Mouse (Mus musculus) forebrain, embryonic 16.5 days (tissue): ENCODE measurements around the gene Timp2. TPM values are rescaled to one million over a fixed set of nuclear protein-coding genes. Genes with fewer than 3 reads are reported as not detected.

Experiments
- ATAC-seq: fragments of 200-750 bp; cut with Nextera tagmentation; 2 replicates; pipeline ENCODE4 v1.8.0; 2017; ENCODE audit warnings: mild to moderate bottlenecking, moderate library complexity
- H3K27ac ChIP-seq: fragments of 300-500 bp; sonication (generic); 2 replicates; pipeline ENCODE4 v1.5.1; 2014; ENCODE audit warnings: low read length, control low read depth
- H3K27me3 ChIP-seq: fragments of 300-500 bp; sonication (generic); replicated peaks from 2 replicates; pipeline ENCODE4 v1.6.1; 2014; ENCODE audit warnings: low read length; ENCODE audit not compliant: control insufficient read depth, insufficient read depth
- H3K36me3 ChIP-seq: fragments of 300-500 bp; sonication (generic); 2 replicates; pipeline ENCODE4 v1.6.1; 2014; ENCODE audit not compliant: control insufficient read depth, insufficient read depth
- H3K4me1 ChIP-seq: fragments of 300-500 bp; sonication (generic); replicated peaks from 2 replicates; pipeline ENCODE4 v1.6.1; 2014; ENCODE audit warnings: low read length; ENCODE audit not compliant: control insufficient read depth, insufficient read depth
- H3K4me2 ChIP-seq: fragments of 300-500 bp; sonication (generic); 2 replicates; pipeline ENCODE4 v1.6.1; 2014; ENCODE audit warnings: mild to moderate bottlenecking, low read length, control low read depth
- H3K4me3 ChIP-seq: fragments of 300-500 bp; sonication (generic); replicated peaks from 2 replicates; pipeline ENCODE4 v1.5.1; 2014; ENCODE audit warnings: mild to moderate bottlenecking, low read length, control low read depth
- H3K9ac ChIP-seq: fragments of 300-500 bp; sonication (generic); replicated peaks from 2 replicates; pipeline ENCODE4 v1.6.1; 2014; ENCODE audit warnings: low read depth, low read length, control low read depth
- H3K9me3 ChIP-seq: fragments of 300-500 bp; sonication (generic); 2 replicates; pipeline ENCODE4 v1.6.1; 2016; ENCODE audit warnings: low read length; ENCODE audit not compliant: control insufficient read depth
- WGBS: fragments of 180-500 bp; shearing (Covaris S2); extraction: QIAGEN DNeasy Blood & Tissue Kit; methylation state at CpG from one replicate; pipeline ENCODE4 v1.1.7; 2014; 5-methylcytosine and 5-hydroxymethylcytosine counted together
- polyA plus RNA-seq: library from polyadenylated mRNA; unstranded; fragments of >200 nt; fragmentation: Nextera tagmentation; extraction: Ambion mirVana; gene quantifications from 2 replicates; pipeline ENCODE4 v1.2.1, GENCODE M21; 2015

Timp2 gene
- polyA plus RNA-seq, 1 experiment from 2014 or later = 79.8 TPM

DNA sequence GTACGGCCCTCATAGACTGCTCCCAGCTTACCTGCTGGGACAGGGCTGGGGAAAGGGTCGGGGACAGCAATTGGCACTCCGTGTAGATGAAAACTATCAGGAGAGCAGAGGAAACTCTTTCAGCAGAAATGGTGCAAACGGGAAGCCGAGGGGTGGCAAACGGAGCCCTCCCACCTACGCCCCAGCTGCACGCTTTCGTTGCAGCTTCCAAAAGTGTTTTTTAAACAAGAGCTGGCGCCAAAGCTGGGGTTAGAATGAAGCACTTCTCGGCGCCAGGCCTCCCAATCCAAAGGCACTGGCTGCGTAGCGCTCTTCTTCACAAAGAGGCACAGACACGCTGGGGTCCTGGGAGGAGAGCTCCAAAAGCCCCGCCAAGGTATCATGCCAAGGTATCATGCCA, 24.8 kb downstream of the Timp2 start:
- no peak overlapping the region for H3K9ac ChIP-seq
- no peak overlapping the region for H3K27ac ChIP-seq
- no peaks in the 10 kb centered on the region for H3K9me3 ChIP-seq
- no peak overlapping the region for H3K4me2 ChIP-seq
- H3K4me1 ChIP-seq = peaks cover 25% of the 10 kb centered on the region
- H3K27me3 ChIP-seq = no peaks in the 10 kb centered on the region
- no peaks in the 10 kb centered on the region for H3K36me3 ChIP-seq
- WGBS = 91% methylated on average over 16 of the region's 16 CpGs
- ATAC-seq = no peak
- H3K4me3 ChIP-seq = no peak overlapping the region

DNA sequence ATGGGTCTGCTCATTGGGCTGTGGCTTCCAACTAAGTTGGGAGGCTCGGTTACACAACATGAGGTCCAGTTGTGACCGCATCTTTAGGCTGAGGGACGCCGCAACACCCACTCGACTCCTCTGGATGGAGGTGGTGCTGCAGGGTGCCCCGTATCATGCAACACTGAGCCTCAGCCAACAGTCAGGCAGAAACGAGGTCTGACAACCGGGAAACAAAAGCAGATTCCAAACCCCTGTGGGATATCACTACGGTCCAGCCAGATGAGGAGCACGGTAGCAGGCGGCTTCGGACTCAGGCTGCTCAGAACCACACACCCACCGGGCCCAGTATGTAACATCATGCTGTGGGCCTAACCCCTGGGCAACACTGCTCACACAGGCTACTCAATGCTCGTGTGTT, 25.2 kb downstream of the Timp2 start:
- Histone ChIP-seq H3K9ac (no peak overlapping the region), H3K4me3 (no peak overlapping the region), H3K36me3 (no peaks in the 10 kb centered on the region), H3K4me2 (no peak overlapping the region), H3K27me3 (no peaks in the 10 kb centered on the region), H3K4me1 (peaks cover 25% of the 10 kb centered on the region), H3K9me3 (no peaks in the 10 kb centered on the region), H3K27ac (no peak overlapping the region)
- WGBS = 92% methylated on average over 14 of the region's 14 CpGs
- ATAC-seq = no peak

DNA sequence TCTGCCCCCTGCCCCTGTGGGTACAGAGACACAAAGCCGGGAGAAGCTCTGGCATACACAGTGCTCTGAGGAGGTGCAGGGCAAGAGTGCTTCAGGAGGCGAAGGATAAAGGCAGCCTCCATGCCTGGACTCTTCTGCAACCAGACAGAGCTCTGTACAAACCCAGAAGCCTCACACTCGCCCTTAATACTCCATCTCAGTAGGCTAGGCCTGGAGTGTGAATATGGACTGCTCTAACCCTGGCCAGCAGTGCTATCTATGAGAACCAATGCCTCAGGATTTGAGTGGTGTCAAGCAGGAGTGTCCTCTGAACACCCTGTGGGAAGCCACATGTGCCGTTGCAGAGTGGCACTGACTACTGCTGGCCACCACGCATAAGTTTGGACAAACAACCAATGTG, 26.6 kb downstream of the Timp2 start:
- WGBS = 92% methylated on average over 5 of the region's 5 CpGs
- no peaks in the 10 kb centered on the region for H3K27me3 ChIP-seq
- no peak for ATAC-seq
- H3K9me3 ChIP-seq = no peaks in the 10 kb centered on the region
- no peak overlapping the region for H3K4me2 ChIP-seq
- no peak overlapping the region for H3K4me3 ChIP-seq
- H3K27ac ChIP-seq = no peak overlapping the region
- no peaks in the 10 kb centered on the region for H3K36me3 ChIP-seq
- H3K9ac ChIP-seq = no peak overlapping the region
- peaks cover 25% of the 10 kb centered on the region for H3K4me1 ChIP-seq

GRCm38 (mm10) chr11:118328511-118328910, 27.0 kb downstream of the Timp2 start:
- H3K36me3 ChIP-seq = no peaks in the 10 kb centered on the region
- 94% methylated on average over 6 of the region's 6 CpGs for WGBS
- H3K9me3 ChIP-seq = no peaks in the 10 kb centered on the region
- H3K9ac ChIP-seq = no peak overlapping the region
- peak overlapping the region; percentile 91 for H3K27ac ChIP-seq
- ATAC-seq = no peak
- no peaks in the 10 kb centered on the region for H3K27me3 ChIP-seq
- no peak overlapping the region for H3K4me3 ChIP-seq
- no peak overlapping the region for H3K4me2 ChIP-seq
- peaks cover 25% of the 10 kb centered on the region for H3K4me1 ChIP-seq

DNA sequence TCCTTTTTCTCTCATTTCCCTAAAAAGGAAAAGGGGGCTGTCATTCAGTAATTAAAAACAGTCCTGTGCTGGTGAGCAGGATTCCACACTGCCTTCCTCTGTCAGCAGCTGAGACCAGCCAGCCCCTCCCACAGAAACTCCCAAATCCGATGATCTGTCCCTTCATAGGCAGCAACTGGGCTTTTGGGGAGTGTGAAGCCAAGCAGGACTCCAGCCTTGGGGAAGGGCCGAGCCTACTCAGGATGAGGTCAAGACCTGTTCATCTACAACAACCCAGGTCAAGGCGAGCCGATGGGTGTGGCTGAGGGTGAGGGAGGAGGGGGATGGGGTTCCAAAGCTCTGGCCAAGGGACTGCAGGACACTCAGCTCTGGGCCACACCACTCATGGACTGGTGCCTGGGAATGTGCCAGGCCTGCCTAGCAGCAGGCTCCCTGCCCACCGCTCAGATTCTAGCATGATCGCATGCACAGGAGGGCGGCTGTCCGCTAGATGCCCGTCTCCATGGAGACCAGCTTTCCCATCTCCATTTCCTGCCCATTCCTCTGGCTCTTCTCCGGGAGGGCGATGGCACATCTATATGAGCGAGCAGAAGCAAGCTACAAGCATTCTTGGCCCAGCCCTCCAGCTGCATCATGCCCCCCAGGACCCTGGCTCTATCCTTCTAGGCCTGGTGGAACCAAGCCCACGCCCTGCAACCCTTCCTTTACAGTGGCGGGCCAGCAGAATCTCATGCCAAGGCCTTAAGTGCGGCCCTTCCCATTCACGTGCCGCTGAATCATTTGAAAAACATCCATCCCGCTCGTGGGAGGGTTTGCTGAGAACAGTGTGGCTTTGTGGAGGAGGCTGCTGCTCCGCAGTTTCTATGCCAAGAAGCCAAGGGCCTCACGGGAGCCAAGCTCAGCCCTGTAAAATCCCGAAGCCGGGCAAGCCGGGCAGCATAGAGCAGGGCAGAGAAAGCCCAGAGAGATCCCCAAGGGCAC, 28.3 kb downstream of the Timp2 start:
- H3K4me2 ChIP-seq = peak overlapping the region; percentile 22
- H3K9me3 ChIP-seq = no peaks in the 10 kb centered on the region
- peaks cover 25% of the 10 kb centered on the region for H3K4me1 ChIP-seq
- H3K27ac ChIP-seq = peak overlapping the region; percentile 91
- peak overlapping the region; percentile 46 for H3K9ac ChIP-seq
- no peaks in the 10 kb centered on the region for H3K36me3 ChIP-seq
- no peaks in the 10 kb centered on the region for H3K27me3 ChIP-seq
- peak; percentile 92 for ATAC-seq
- 44% methylated on average over 24 of the region's 24 CpGs for WGBS
- no peak overlapping the region for H3K4me3 ChIP-seq

- no peak overlapping the region for H3K4me2 ChIP-seq
- peaks cover 27% of the 10 kb centered on the region for H3K4me1 ChIP-seq
- no peak for ATAC-seq
- 95% methylated on average over 4 of the region's 4 CpGs for WGBS
- no peaks in the 10 kb centered on the region for H3K9me3 ChIP-seq
- H3K36me3 ChIP-seq = no peaks in the 10 kb centered on the region
- no peaks in the 10 kb centered on the region for H3K27me3 ChIP-seq
- no peak overlapping the region for H3K9ac ChIP-seq
- no peak overlapping the region for H3K4me3 ChIP-seq
- peak overlapping the region; percentile 91 for H3K27ac ChIP-seq
These were observed 29.0 kb downstream of the Timp2 start for GRCm38 (mm10) chr11:118326491-118326890.

DNA sequence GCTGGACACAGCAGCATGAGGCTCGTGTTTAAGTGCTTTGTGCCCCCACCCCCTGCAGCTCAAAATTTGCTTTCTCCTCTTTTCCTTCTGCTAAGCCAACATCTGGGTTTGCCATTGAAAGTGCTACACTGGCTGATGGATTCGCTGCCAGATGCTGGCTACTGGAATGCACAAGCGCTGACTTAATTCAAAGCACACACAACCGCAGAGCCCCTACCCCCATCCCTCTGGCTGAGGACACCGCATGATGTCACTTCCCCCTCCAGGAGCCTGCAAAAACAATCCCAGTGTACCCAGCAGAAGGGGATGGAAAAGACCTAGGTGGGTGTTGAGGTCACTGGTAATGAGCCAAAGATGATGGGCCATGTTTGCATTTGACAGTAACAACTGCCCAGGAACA, 31.0 kb downstream of the Timp2 start:
- no peaks in the 10 kb centered on the region for H3K27me3 ChIP-seq
- peaks cover 27% of the 10 kb centered on the region for H3K4me1 ChIP-seq
- H3K4me3 ChIP-seq = no peak overlapping the region
- WGBS = 86% methylated on average over 5 of the region's 5 CpGs
- no peaks in the 10 kb centered on the region for H3K9me3 ChIP-seq
- no peak for ATAC-seq
- no peak overlapping the region for H3K27ac ChIP-seq
- no peak overlapping the region for H3K9ac ChIP-seq
- no peaks in the 10 kb centered on the region; the same call in 1 of the 2 replicates for H3K36me3 ChIP-seq
- no peak overlapping the region for H3K4me2 ChIP-seq

- no peak for ATAC-seq
- Histone ChIP-seq H3K36me3 (no peaks in the 10 kb centered on the region; the same call in 1 of the 2 replicates), H3K4me3 (no peak overlapping the region), H3K9ac (no peak overlapping the region), H3K27me3 (no peaks in the 10 kb centered on the region), H3K4me2 (no peak overlapping the region), H3K27ac (no peak overlapping the region), H3K9me3 (no peaks in the 10 kb centered on the region), H3K4me1 (peaks cover 27% of the 10 kb centered on the region)
- WGBS = 97% methylated on average over 5 of the region's 5 CpGs
These were observed 31.6 kb downstream of the Timp2 start for GRCm38 (mm10) chr11:118323974-118324373.

- no peak overlapping the region for H3K27ac ChIP-seq
- H3K9me3 ChIP-seq = no peaks in the 10 kb centered on the region
- ATAC-seq = no peak
- H3K27me3 ChIP-seq = no peaks in the 10 kb centered on the region
- WGBS = 56% methylated on average over 3 of the region's 3 CpGs
- no peaks in the 10 kb centered on the region; the same call in 1 of the 2 replicates for H3K36me3 ChIP-seq
- H3K4me2 ChIP-seq = no peak overlapping the region
- no peak overlapping the region for H3K4me3 ChIP-seq
- no peak overlapping the region for H3K9ac ChIP-seq
- peaks cover 19% of the 10 kb centered on the region for H3K4me1 ChIP-seq
These were observed 32.9 kb downstream of the Timp2 start for GRCm38 (mm10) chr11:118322647-118323046.
